Mouse (Mus musculus) spleen, adult 2 months (tissue): ENCODE measurements around the gene Grhl1. TPM values are rescaled to one million over a fixed set of nuclear protein-coding genes. Genes with fewer than 3 reads are reported as not detected.
A peak's percentile ranks its signal among the peaks of the same experiment; 100 is the strongest.

Experiments
- DNase-seq, 2 experiments: peaks; one replicate each; pipeline versions ENCODE4 v3.0.0 to v3.0.0-alpha.2; 2012 to 2021; ENCODE audit warnings: low spot score in 2 of 2, low read depth in 1 of 2
- H3K27ac ChIP-seq: fragments of 200-500 bp; 2 replicates; pipeline ENCODE4 v1.5.1; 2012; ENCODE audit warnings: low read length, inconsistent platforms; ENCODE audit not compliant: insufficient read depth
- H3K27me3 ChIP-seq: fragments of 200-500 bp; 2 replicates; pipeline ENCODE4 v1.6.1; 2012; ENCODE audit warnings: mild to moderate bottlenecking, moderate library complexity, low read length, inconsistent platforms; ENCODE audit not compliant: control insufficient read depth, insufficient read depth
- H3K36me3 ChIP-seq: fragments of 200-500 bp; 2 replicates; pipeline ENCODE4 v1.6.1; 2012; ENCODE audit warnings: mild to moderate bottlenecking, low read length, inconsistent platforms; ENCODE audit not compliant: control insufficient read depth, insufficient read depth
- H3K4me1 ChIP-seq: fragments of 200-500 bp; 2 replicates; pipeline ENCODE4 v1.6.1; 2011; ENCODE audit warnings: inconsistent platforms; ENCODE audit not compliant: control insufficient read depth, insufficient read depth, insufficient read length
- H3K4me3 ChIP-seq: fragments of 200-500 bp; 2 replicates; pipeline ENCODE4 v1.5.1; 2011; ENCODE audit warnings: mild to moderate bottlenecking, inconsistent platforms; ENCODE audit not compliant: insufficient read depth, insufficient read length; ENCODE audit errors: extremely low read depth
- CTCF ChIP-seq: fragments of 200-500 bp; IDR thresholded peaks from 2 replicates; pipeline ENCODE4 v1.5.1; 2011; ENCODE audit warnings: mild to moderate bottlenecking, inconsistent platforms; ENCODE audit not compliant: insufficient read depth, insufficient read length, insufficient replicate concordance; ENCODE audit errors: extremely low read depth
- POLR2A ChIP-seq: fragments of 200-500 bp; IDR thresholded peaks from 2 replicates; pipeline ENCODE4 v1.6.1; 2011; ENCODE audit warnings: low read depth, low read length, inconsistent platforms
- WGBS: fragments of 180-500 bp; shearing (Covaris S2); methylation state at CpG from one replicate; pipeline ENCODE4 v1.1.7; 2018; 5-methylcytosine and 5-hydroxymethylcytosine counted together
- polyA plus RNA-seq: library from polyadenylated mRNA; depleted of rRNA; stranded (reverse); fragments of >200 nt; gene quantifications from 2 replicates; pipeline ENCODE4 v1.2.3, GENCODE M21; 2012

The Grhl1 gene
- polyA plus RNA-seq, 1 experiment: 0.35 TPM

- no peak for TF ChIP-seq POLR2A
- no peak for TF ChIP-seq CTCF
- no peaks in the 10 kb centered on the region for H3K36me3 ChIP-seq
- no peak overlapping the region for H3K4me3 ChIP-seq
- 77% methylated on average over 7 of the region's 7 CpGs for WGBS
- no peaks in the 10 kb centered on the region for H3K4me1 ChIP-seq
- no peak for DNase-seq
- no peak overlapping the region for H3K27ac ChIP-seq
- H3K27me3 ChIP-seq: no peaks in the 10 kb centered on the region
Observed at GRCm38 (mm10) chr12:24586193-24586592, 14.1 kb downstream of the Grhl1 start.

- WGBS: 96% methylated on average over 7 of the region's 7 CpGs
- H3K27ac ChIP-seq: no peak overlapping the region
- TF ChIP-seq POLR2A (no peak), CTCF (no peak)
- no peaks in the 10 kb centered on the region for H3K36me3 ChIP-seq
- no peak for DNase-seq
- peaks cover 5% of the 10 kb centered on the region; the same call in 1 of the 2 replicates for H3K4me1 ChIP-seq
- H3K27me3 ChIP-seq: no peaks in the 10 kb centered on the region
- no peak overlapping the region for H3K4me3 ChIP-seq
Observed at GRCm38 (mm10) chr12:24590371-24590770, 18.3 kb downstream of the Grhl1 start.

GRCm38 (mm10) chr12:24592055-24592454, 20.0 kb downstream of the Grhl1 start:
- Histone ChIP-seq H3K4me3 (no peak overlapping the region), H3K27me3 (no peaks in the 10 kb centered on the region), H3K4me1 (peaks cover 5% of the 10 kb centered on the region; the same call in 1 of the 2 replicates), H3K36me3 (no peaks in the 10 kb centered on the region), H3K27ac (no peak overlapping the region)
- 84% methylated on average over 9 of the region's 9 CpGs for WGBS
- no peak for DNase-seq
- TF ChIP-seq CTCF (no peak), POLR2A (no peak)

GRCm38 (mm10) chr12:24592956-24593672, 21.0 kb downstream of the Grhl1 start:
- 2% methylated on average over 22 of the region's 22 CpGs for WGBS
- peaks cover 5% of the 10 kb centered on the region; the same call in 1 of the 2 replicates for H3K4me1 ChIP-seq
- no peaks in the 10 kb centered on the region for H3K36me3 ChIP-seq
- TF ChIP-seq CTCF (no peak), POLR2A (no peak)
- H3K27ac ChIP-seq: peak overlapping the region; percentile 75
- peak; percentile 41 to 83 for DNase-seq
- peak overlapping the region; percentile 67 for H3K4me3 ChIP-seq
- no peaks in the 10 kb centered on the region for H3K27me3 ChIP-seq

GRCm38 (mm10) chr12:24597376-24597775, 25.3 kb downstream of the Grhl1 start:
- H3K27me3 ChIP-seq: no peaks in the 10 kb centered on the region
- TF ChIP-seq POLR2A (no peak), CTCF (no peak)
- no peak overlapping the region for H3K4me3 ChIP-seq
- peaks cover 5% of the 10 kb centered on the region; the same call in 1 of the 2 replicates for H3K4me1 ChIP-seq
- DNase-seq: no peak
- no peak overlapping the region for H3K27ac ChIP-seq
- WGBS: 77% methylated on average over 6 of the region's 6 CpGs
- H3K36me3 ChIP-seq: no peaks in the 10 kb centered on the region

DNA sequence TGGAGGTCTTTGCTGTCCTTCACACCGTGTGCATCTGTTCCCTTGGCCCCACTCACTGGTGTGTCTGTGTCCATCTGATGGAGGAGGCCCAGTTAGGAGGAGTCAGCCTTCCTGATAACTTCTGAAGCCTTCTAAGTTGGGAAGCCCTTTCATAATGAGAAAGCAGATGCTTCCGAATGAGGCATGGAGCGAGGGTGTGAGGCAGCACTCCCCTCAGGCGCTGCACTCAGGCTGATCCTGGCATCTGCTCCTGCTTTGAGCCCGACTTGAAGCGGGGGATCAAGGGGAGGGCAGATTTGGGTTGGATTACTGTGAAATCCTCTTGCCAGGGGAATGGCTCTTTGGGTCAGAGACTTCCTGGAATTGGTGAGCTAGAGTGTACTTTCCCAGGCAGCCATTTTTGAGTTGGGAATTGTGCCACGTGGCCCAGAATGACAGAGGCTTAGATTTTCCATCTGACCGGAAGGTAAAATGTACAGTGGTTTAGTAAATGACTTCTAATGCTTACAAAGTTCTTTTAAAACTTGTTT, 27.3 kb downstream of the Grhl1 start:
- TF ChIP-seq CTCF (no peak), POLR2A (no peak)
- no peak for DNase-seq
- Histone ChIP-seq H3K27ac (no peak overlapping the region), H3K4me3 (no peak overlapping the region), H3K36me3 (no peaks in the 10 kb centered on the region), H3K4me1 (no peaks in the 10 kb centered on the region), H3K27me3 (no peaks in the 10 kb centered on the region)
- 86% methylated on average over 8 of the region's 8 CpGs for WGBS

DNA sequence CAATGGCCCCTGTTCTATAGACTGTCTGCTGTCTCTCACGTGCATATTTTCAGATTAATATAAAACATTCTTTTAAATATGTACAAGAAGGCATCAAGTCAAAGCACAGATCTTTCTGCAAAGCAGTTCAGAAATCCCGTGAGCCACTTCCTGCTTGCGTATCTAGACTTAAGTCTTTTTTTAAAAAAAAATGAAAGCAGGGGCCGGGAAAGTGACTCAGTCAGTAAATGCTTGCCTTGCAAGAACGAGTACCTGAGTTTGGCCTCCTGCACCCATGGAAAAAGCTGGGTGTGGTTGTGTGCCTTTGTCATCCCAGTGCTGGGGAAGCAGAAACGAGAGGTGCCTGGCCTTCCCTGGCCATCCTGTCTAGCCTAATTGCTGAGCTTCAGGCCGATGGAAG, 28.0 kb downstream of the Grhl1 start:
- Histone ChIP-seq H3K4me3 (no peak overlapping the region), H3K4me1 (no peaks in the 10 kb centered on the region), H3K27ac (no peak overlapping the region), H3K27me3 (no peaks in the 10 kb centered on the region), H3K36me3 (no peaks in the 10 kb centered on the region)
- DNase-seq: no peak
- 75% methylated on average over 7 of the region's 7 CpGs for WGBS
- TF ChIP-seq POLR2A: no peak
- no peak for TF ChIP-seq CTCF
